Mouse (Mus musculus): ENCODE results near the gene Plekha3.

Gene Plekha3

GRCm38 (mm10) chr2:76674725-76675427, at the start of gene Plekha3:
Plekha3 (plus strand) TSS chr2:76675281.
- peak within 1 kb of the TSS; percentile 89 for H3K4me3 ChIP-seq (replicated peaks; ENCODE audit: low read length)
- peaks cover 27% of the 10 kb centered on the region for H3K36me3 ChIP-seq (ENCODE audit: insufficient read depth, low read length)
- TF ChIP-seq POU5F1 (IDR thresholded peaks at IDR 0.05; ENCODE audit: borderline replicate concordance, low read length) (no peak), CTCF (conservative IDR thresholded peaks at IDR 0.05; ENCODE audit: low read length) (no peak), NANOG (IDR thresholded peaks at IDR 0.05; ENCODE audit: borderline replicate concordance, low read length) (no peak)
- H3K9me3 ChIP-seq (ENCODE audit: low read length) = no peaks in the 10 kb centered on the region
- H3K27me3 ChIP-seq (ENCODE audit: insufficient read depth, low read length) = no peaks in the 10 kb centered on the region
- H3K4me1 ChIP-seq (replicated peaks; ENCODE audit: low read depth, low read length) = peaks cover 62% of the 10 kb centered on the region

DNA sequence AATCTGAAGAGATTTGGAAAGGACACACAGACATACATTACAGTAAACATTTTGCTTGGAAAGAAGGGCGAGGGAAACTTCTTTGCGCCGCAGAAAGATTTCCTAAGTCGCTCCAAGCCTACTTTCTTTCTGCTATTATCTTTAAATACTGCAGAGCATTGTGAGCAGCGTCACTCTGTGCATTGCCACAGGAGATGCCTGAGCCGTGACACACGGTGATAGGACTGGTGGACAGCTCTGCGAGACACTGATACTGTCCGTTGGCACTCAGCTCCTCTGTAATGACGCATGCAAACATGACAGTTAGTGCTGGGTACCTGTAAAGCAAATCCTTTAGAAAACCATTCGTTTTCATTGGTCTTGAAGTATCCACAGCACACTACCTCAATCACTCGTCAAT, 44.8 kb upstream of the Plekha3 start:
- Histone ChIP-seq H3K4me3 (replicated peaks; ENCODE audit: low read length) (no peak overlapping the region), H3K4me1 (replicated peaks; ENCODE audit: low read depth, low read length) (no peaks in the 10 kb centered on the region), H3K36me3 (ENCODE audit: insufficient read depth, low read length) (no peaks in the 10 kb centered on the region; the same call in 1 of the 2 replicates), H3K27me3 (ENCODE audit: insufficient read depth, low read length) (no peaks in the 10 kb centered on the region), H3K9me3 (ENCODE audit: low read length) (peaks cover 16% of the 10 kb centered on the region)
- no peak for TF ChIP-seq NANOG (IDR thresholded peaks at IDR 0.05; ENCODE audit: borderline replicate concordance, low read length)
- no peak for TF ChIP-seq POU5F1 (IDR thresholded peaks at IDR 0.05; ENCODE audit: borderline replicate concordance, low read length)
- TF ChIP-seq CTCF (conservative IDR thresholded peaks at IDR 0.05; ENCODE audit: low read length) = no peak

GRCm38 (mm10) chr2:76631600-76631999, 43.5 kb upstream of the Plekha3 start:
- Histone ChIP-seq H3K4me3 (replicated peaks; ENCODE audit: low read length) (no peak overlapping the region), H3K4me1 (replicated peaks; ENCODE audit: low read depth, low read length) (no peaks in the 10 kb centered on the region), H3K27me3 (ENCODE audit: insufficient read depth, low read length) (no peaks in the 10 kb centered on the region), H3K9me3 (ENCODE audit: low read length) (peaks cover 3% of the 10 kb centered on the region), H3K36me3 (ENCODE audit: insufficient read depth, low read length) (peaks cover 3% of the 10 kb centered on the region; the same call in 1 of the 2 replicates)
- TF ChIP-seq POU5F1 (IDR thresholded peaks at IDR 0.05; ENCODE audit: borderline replicate concordance, low read length) (no peak), CTCF (conservative IDR thresholded peaks at IDR 0.05; ENCODE audit: low read length) (no peak), NANOG (IDR thresholded peaks at IDR 0.05; ENCODE audit: borderline replicate concordance, low read length) (no peak)

DNA sequence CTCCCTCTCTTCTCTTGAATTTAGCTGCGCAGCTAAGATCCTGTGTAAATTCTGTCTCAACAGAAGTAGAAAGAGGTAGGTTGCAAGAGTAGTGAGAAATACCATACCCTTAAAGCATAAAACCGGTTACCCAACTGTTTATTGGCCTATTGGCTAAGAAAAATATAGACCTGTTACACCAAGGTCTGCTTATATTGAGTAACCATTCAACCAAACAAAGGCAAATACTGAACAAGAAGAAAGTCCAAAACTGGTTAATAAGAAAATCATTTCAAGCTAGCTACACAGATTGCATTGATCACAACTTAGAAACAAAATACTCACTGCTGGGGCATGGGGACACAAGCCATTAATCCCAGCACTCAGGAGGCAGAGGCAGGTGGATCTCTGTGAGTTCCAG, 35.4 kb upstream of the Plekha3 start:
- H3K9me3 ChIP-seq (ENCODE audit: low read length) = no peaks in the 10 kb centered on the region
- peaks cover 9% of the 10 kb centered on the region for H3K36me3 ChIP-seq (ENCODE audit: insufficient read depth, low read length)
- TF ChIP-seq CTCF (conservative IDR thresholded peaks at IDR 0.05; ENCODE audit: low read length) = no peak
- no peak for TF ChIP-seq NANOG (IDR thresholded peaks at IDR 0.05; ENCODE audit: borderline replicate concordance, low read length)
- TF ChIP-seq POU5F1 (IDR thresholded peaks at IDR 0.05; ENCODE audit: borderline replicate concordance, low read length) = no peak
- H3K4me3 ChIP-seq (replicated peaks; ENCODE audit: low read length) = no peak overlapping the region
- no peaks in the 10 kb centered on the region for H3K4me1 ChIP-seq (replicated peaks; ENCODE audit: low read depth, low read length)
- H3K27me3 ChIP-seq (ENCODE audit: insufficient read depth, low read length) = no peaks in the 10 kb centered on the region

DNA sequence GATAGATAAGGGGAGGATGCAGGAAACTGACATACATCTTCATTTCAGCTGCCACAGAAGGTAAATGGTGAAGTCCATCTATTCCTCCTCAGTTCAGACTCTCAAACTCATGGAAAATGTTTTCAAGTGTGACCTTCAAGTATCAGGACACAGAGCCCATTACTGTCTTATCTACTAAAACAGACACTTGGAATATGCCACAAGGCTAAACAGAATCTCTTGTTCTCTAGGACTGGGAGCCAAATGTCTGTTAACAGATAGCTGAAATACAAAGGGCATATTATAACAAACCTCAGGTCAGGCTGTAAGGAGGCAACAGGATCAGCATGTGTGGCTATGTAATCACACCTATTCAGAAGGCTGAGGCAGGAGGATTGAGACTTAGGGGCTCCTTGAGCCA, 31.3 kb upstream of the Plekha3 start:
- H3K4me3 ChIP-seq (replicated peaks; ENCODE audit: low read length) = no peak overlapping the region
- H3K27me3 ChIP-seq (ENCODE audit: insufficient read depth, low read length) = peaks cover 12% of the 10 kb centered on the region
- no peaks in the 10 kb centered on the region for H3K9me3 ChIP-seq (ENCODE audit: low read length)
- H3K36me3 ChIP-seq (ENCODE audit: insufficient read depth, low read length) = peaks cover 6% of the 10 kb centered on the region
- peaks cover 8% of the 10 kb centered on the region for H3K4me1 ChIP-seq (replicated peaks; ENCODE audit: low read depth, low read length)
- TF ChIP-seq POU5F1 (IDR thresholded peaks at IDR 0.05; ENCODE audit: borderline replicate concordance, low read length) (no peak), NANOG (IDR thresholded peaks at IDR 0.05; ENCODE audit: borderline replicate concordance, low read length) (no peak), CTCF (conservative IDR thresholded peaks at IDR 0.05; ENCODE audit: low read length) (no peak)

GRCm38 (mm10) chr2:76647441-76647869, 27.6 kb upstream of the Plekha3 start:
- Histone ChIP-seq H3K27me3 (ENCODE audit: insufficient read depth, low read length) (peaks cover 12% of the 10 kb centered on the region), H3K4me1 (replicated peaks; ENCODE audit: low read depth, low read length) (peaks cover 12% of the 10 kb centered on the region), H3K4me3 (replicated peaks; ENCODE audit: low read length) (peak overlapping the region; percentile 93), H3K36me3 (ENCODE audit: insufficient read depth, low read length) (no peaks in the 10 kb centered on the region), H3K9me3 (ENCODE audit: low read length) (no peaks in the 10 kb centered on the region)
- no peak for TF ChIP-seq POU5F1 (IDR thresholded peaks at IDR 0.05; ENCODE audit: borderline replicate concordance, low read length)
- TF ChIP-seq CTCF (conservative IDR thresholded peaks at IDR 0.05; ENCODE audit: low read length) = no peak

DNA sequence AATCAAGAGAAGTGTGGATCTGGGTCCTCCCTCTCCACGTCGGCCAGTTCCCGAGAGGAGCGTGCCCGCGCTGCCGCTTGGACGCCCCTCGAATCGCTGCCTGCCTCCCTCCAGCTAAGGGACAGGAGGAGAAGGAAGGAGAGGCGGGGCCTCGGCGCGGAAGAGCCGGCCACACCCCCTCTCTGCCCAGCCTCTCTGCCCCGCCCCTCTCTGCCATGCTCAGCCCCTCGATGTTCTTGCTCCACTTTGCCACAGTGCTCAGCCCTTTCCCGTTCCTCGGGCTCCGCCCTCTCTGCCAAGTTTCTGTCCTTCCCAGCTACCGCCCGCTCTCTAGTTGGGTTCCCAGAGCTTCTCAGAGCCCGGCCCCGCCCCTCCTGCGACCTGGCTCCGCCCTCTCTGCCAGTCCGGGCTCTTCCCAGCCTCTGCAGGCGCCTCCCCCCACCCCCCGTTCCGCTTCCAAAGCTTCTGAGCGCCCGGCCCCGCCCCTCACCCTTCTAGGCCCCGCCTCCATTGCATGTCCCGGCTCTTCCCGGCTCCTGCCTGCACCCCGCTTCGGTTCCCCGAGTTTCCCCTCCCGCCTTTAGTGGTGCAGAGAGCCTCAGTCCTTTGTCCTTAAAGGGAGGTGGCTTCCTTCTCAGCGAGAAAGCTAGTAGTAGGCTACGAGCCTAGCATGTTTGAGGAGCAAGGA, 27.1 kb upstream of the Plekha3 start, which contains the start of the genes Prkra and Pjvk:
Gene Prkra (minus strand): TSS at position 133 of the 688 bp plus-strand sequence.
Gene Pjvk (plus strand): TSS at position 594 of the 688 bp plus-strand sequence.
- Histone ChIP-seq H3K27me3 (ENCODE audit: insufficient read depth, low read length) (peaks cover 12% of the 10 kb centered on the region), H3K4me1 (replicated peaks; ENCODE audit: low read depth, low read length) (peaks cover 12% of the 10 kb centered on the region), H3K9me3 (ENCODE audit: low read length) (no peaks in the 10 kb centered on the region), H3K4me3 (replicated peaks; ENCODE audit: low read length) (peak within 1 kb of the TSS; percentile 93), H3K36me3 (ENCODE audit: insufficient read depth, low read length) (no peaks in the 10 kb centered on the region)
- no peak for TF ChIP-seq NANOG (IDR thresholded peaks at IDR 0.05; ENCODE audit: borderline replicate concordance, low read length)
- no peak for TF ChIP-seq POU5F1 (IDR thresholded peaks at IDR 0.05; ENCODE audit: borderline replicate concordance, low read length)
- no peak for TF ChIP-seq CTCF (conservative IDR thresholded peaks at IDR 0.05; ENCODE audit: low read length)

DNA sequence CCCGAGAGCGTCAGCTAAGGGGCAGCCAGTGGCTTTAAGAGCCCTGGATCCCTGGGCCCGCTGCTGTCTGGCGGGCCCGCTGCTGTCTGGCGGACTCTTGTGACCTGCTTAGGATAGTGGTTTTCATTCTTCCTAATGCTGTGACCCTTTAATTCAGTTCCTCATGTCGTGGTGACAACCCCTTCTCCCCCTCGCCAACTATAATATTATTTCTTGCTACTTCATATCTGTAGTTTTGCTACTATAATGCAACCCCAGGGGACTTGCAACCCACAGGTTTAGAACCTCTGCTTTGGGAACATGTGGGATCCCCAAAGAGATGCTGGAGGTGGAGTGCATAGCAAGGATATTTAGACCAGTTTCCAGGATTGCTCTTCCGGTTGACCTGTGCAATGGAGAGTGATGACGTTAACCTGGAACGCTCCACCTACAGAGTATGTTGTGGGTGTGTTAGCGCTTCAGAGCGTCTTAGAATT, 26.4 kb upstream of the Plekha3 start:
- Histone ChIP-seq H3K27me3 (ENCODE audit: insufficient read depth, low read length) (peaks cover 12% of the 10 kb centered on the region), H3K36me3 (ENCODE audit: insufficient read depth, low read length) (no peaks in the 10 kb centered on the region), H3K4me3 (replicated peaks; ENCODE audit: low read length) (peak overlapping the region; percentile 93), H3K4me1 (replicated peaks; ENCODE audit: low read depth, low read length) (peaks cover 12% of the 10 kb centered on the region), H3K9me3 (ENCODE audit: low read length) (no peaks in the 10 kb centered on the region)
- TF ChIP-seq CTCF (conservative IDR thresholded peaks at IDR 0.05; ENCODE audit: low read length) (no peak), POU5F1 (IDR thresholded peaks at IDR 0.05; ENCODE audit: borderline replicate concordance, low read length) (no peak), NANOG (IDR thresholded peaks at IDR 0.05; ENCODE audit: borderline replicate concordance, low read length) (no peak)
